Mouse (Mus musculus) central nervous system, embryonic 18 days (tissue): ENCODE data around the gene Sgip1. TPM values are rescaled to one million over a fixed set of nuclear protein-coding genes. Genes with fewer than 3 reads are reported as not detected.

ENCODE experiments used
- polyA plus RNA-seq: library from polyadenylated mRNA; depleted of rRNA; stranded (reverse); fragments of >200 nt; gene quantifications from 2 replicates; pipeline ENCODE4 v1.2.3, GENCODE M21; 2012; rRNA removed

Gene Sgip1
- polyA plus RNA-seq = 36.5 and 37.9 TPM in 2 replicates

DNA sequence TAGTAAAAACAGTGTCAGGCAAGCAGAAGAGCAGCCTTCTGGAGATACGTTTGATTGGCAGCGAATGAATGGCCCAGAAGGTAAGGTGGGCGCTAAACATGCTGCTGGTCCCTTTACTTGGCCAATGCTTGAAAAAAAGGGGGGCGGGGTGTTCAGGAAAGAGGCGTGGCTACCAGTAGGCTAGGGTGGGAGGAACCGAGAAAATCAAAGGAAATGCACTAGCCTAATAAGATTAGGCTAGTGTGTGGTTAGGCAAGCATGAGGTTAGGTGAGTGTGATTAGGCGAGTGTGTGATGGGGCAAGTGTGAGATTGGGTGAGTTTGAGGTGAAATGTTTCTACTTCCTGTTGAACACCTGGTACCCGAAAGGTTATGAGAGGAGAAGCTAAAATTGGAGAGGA lies at the start of gene Sgip1:
Sgip1 (plus strand) TSS at position 11 of the 400 bp plus-strand sequence.

DNA sequence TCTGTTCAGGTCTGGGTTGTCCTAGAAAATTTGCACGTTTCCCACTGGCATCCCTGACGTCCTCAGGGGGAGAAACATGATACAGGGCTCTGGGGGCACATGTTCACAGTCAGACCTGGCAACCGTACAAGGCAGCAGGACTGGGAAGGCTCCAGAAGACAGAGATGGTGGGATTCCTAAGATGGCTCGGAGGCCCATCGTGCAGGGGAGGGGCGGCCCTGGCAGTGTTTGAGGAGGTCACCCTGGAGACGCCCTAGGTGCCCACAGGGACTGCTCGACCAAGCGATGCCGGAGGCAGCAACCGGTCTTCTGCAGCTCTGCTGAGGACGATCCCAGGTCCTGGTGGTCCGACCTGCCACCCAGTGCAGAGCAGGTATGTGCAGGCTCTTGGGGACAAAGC lies 237.3 kb downstream of the Sgip1 start, which contains the start of gene Tctex1d1:
Tctex1d1 (plus strand) TSS at position 167 of the 400 bp plus-strand sequence.

Other genes starting within 250 kb of the Sgip1 start
- 1.2 and 1.5 TPM in 2 replicates for gene Tctex1d1, start 237.3 kb downstream of the Sgip1 start, polyA plus RNA-seq